Mouse (Mus musculus): ENCODE data around the gene Dhdh. TPM values are rescaled to one million over a fixed set of nuclear protein-coding genes. Genes with fewer than 3 reads are reported as not detected.
A peak's percentile ranks its signal among the peaks of the same experiment; 100 is the strongest.

Gene Dhdh
- polyA plus RNA-seq, 1 experiment from 2014 or later = 3.4 TPM

- H3K9me3 ChIP-seq = no peaks in the 10 kb centered on the region
- H3K4me2 ChIP-seq = no peak overlapping the region
- H3K36me3 ChIP-seq = peaks cover 64% of the 10 kb centered on the region
- H3K27me3 ChIP-seq = no peaks in the 10 kb centered on the region
- no peaks in the 10 kb centered on the region for H3K4me1 ChIP-seq
- 64% methylated on average over 22 of the region's 22 CpGs for WGBS
- H3K4me3 ChIP-seq = no peak overlapping the region
- ATAC-seq (ENCODE audit: borderline replicate concordance, extremely low read depth, low FRiP score, low TSS enrichment) = no peak
- H3K9ac ChIP-seq = no peak overlapping the region
- no peak overlapping the region for H3K27ac ChIP-seq
These were observed 44.8 kb downstream of the Dhdh start for GRCm38 (mm10) chr7:45443526-45444420.

DNA sequence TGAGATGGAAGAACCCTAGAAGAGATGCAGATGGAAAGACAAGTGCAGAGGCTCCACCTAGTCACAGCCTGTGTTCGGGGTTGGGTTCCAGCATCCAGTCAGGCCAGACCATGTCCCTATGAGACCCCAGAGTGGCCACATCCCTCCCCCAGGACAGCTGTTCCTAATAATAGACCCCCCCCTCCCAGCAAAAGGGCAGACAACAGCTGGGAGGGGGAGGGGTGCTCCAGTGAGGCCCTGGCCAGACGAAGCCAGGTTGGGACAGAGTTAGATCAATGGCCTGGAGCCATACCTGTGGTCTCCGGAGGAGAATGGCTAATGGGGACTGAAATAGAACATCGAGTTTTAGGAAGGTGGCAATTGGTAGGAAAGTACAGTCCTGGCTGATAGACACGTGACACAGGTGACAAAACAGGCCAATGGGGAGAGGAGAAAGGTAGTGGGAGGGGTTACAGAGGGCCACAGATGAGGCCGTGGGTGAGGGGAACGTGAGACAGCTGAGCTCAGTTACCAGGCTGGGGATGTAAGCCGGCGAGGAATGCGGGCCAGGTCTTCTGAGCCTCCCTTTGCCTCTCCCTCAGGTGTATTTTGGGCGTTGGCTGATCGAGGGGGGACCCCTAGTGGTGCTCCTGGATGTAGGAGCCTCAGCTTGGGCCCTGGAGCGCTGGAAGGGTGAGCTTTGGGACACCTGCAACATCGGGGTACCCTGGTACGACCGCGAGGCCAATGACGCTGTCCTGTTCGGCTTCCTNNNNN is 50.9 kb downstream of the Dhdh start, which contains the start of gene Ruvbl2:
Gene Ruvbl2 (minus strand): TSS at position 576 of the 756 bp plus-strand sequence.
- Histone ChIP-seq H3K9me3 (no peaks in the 10 kb centered on the region), H3K27me3 (no peaks in the 10 kb centered on the region), H3K4me1 (peaks cover 39% of the 10 kb centered on the region), H3K27ac (no peak within 1 kb of the TSS), H3K36me3 (peaks cover 26% of the 10 kb centered on the region), H3K4me3 (no peak within 1 kb of the TSS), H3K4me2 (peak within 1 kb of the TSS; percentile 24; the same call in 1 of the 2 replicates), H3K9ac (peak within 1 kb of the TSS; percentile 30; the same call in 1 of the 2 replicates)
- no peak for ATAC-seq (ENCODE audit: borderline replicate concordance, extremely low read depth, low FRiP score, low TSS enrichment)
- 28% methylated on average over 19 of the region's 19 CpGs for WGBS

DNA sequence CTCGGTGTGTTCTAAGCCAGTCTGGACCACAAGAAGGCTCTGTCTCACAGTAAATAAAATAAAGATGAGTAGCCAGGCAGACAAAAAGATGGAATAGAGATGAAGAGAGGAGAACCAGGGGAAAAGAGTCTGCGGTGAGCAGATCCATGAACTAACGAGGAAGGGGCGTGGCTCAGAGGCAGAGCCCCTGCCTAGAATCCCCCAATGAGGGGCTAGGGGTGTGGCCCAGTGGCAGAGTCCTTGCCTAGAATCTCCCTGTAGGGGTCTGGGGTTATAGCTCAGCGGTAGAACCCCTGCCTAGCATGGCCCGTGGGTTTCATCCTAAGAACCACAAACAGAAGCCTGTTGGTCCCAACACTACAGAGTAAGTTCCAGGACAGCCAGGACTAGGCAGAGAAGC is 51.6 kb downstream of the Dhdh start:
- no peak overlapping the region for H3K4me3 ChIP-seq
- no peak for ATAC-seq (ENCODE audit: borderline replicate concordance, extremely low read depth, low FRiP score, low TSS enrichment)
- WGBS = 42% methylated on average over 6 of the region's 6 CpGs
- peaks cover 40% of the 10 kb centered on the region for H3K4me1 ChIP-seq
- H3K4me2 ChIP-seq = 0 out of 2 replicates have a peak overlapping the region, but pooled peaks have one; percentile 4
- no peak overlapping the region for H3K27ac ChIP-seq
- H3K36me3 ChIP-seq = peaks cover 22% of the 10 kb centered on the region
- no peaks in the 10 kb centered on the region for H3K9me3 ChIP-seq
- H3K9ac ChIP-seq = no peak overlapping the region
- H3K27me3 ChIP-seq = no peaks in the 10 kb centered on the region

DNA sequence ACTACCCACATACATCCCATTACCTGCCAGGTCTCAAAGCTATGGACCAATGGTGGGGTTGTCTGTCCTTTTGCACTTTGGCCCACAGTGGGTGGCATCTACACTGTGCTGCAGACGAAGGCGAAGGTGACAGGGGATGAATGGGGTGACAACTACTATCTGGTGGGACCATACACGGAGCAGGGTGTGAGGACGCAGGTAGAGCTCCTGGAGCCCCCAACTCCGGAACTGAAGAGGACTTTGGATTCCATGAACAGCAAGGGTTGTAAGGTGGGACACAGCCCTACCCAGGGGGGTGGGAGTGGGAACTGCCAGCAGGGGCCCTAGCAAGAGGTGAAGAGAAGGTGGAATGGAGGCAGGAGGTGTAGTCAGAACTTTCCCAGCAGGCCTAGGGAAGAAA is 52.2 kb downstream of the Dhdh start:
- WGBS = 76% methylated on average over 5 of the region's 5 CpGs
- no peak for ATAC-seq (ENCODE audit: borderline replicate concordance, extremely low read depth, low FRiP score, low TSS enrichment)
- Histone ChIP-seq H3K27ac (no peak overlapping the region), H3K4me1 (peaks cover 40% of the 10 kb centered on the region), H3K27me3 (no peaks in the 10 kb centered on the region), H3K4me3 (no peak overlapping the region), H3K9ac (peak overlapping the region; percentile 58), H3K4me2 (peak overlapping the region; percentile 56; the same call in 1 of the 2 replicates), H3K36me3 (peaks cover 25% of the 10 kb centered on the region), H3K9me3 (no peaks in the 10 kb centered on the region)

DNA sequence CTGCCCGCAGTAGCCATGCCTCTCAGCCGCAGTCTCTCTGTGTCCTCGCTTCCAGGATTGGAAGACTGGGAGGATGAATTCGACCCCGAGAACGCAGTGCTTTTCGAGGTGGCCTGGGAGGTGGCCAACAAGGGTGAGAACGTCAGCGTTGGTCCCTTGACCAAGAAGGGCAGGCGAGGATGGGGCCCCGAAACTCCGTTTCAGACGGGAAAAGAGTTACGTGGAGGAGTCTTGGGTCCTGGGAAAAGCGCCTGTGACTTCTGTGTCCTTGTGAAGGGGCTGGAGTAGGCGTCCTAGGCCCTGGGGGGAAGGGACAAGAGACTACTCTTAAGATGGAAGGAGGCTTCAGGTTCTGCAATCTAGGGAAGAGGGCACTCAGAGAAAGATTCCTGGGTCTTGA is 53.6 kb downstream of the Dhdh start:
- Histone ChIP-seq H3K36me3 (peaks cover 30% of the 10 kb centered on the region), H3K4me2 (peak overlapping the region; percentile 56), H3K4me3 (peak overlapping the region; percentile 79), H3K9me3 (no peaks in the 10 kb centered on the region), H3K4me1 (peaks cover 40% of the 10 kb centered on the region), H3K27ac (peak overlapping the region; percentile 81), H3K27me3 (no peaks in the 10 kb centered on the region), H3K9ac (peak overlapping the region; percentile 58)
- WGBS = under 1% methylated on average over 16 of the region's 16 CpGs
- no peak; the same call in 1 of the 2 replicates for ATAC-seq (ENCODE audit: borderline replicate concordance, extremely low read depth, low FRiP score, low TSS enrichment)

DNA sequence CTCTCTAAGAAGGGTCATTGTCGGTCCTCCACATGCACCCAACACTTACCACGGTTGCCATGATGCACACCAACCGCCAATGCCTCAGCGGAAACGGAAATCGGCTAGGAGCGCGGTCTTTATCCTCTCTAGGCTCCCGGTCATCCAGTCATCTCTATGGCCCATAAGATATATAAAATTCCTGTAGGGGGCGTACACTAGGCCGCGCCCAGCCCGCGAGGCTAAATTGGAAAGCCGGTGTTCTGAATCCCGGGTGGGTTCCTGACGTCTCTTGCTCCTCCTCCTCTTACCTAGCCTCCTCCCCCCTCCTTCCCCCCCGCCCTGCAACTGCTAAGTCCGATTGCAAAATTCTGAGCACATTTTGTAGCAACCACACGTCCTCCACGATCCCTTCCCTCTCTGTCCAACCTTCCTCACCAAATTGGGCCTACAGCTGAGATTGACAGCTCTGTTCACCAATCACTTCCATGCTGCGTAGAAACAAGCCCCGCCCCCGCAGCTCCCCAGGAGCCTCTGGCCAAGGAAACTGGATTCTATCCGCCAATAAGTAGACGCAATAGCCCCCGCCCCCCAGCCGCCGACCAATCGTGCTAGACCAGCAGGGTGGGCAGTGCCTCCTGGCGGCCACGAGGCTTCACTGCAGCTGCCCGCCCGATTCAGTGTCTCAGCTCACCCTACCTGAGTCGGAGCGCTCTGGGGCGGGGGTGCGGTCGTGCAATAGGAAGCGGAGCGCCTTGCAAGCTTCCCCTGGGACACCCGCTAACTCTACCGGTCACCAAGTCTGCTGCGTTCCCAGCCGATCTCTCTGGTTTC is 54.2 kb downstream of the Dhdh start, which contains the start of gene Gys1:
Gene Gys1 (plus strand): TSS at position 642 of the 813 bp plus-strand sequence.
- H3K4me2 ChIP-seq = peak within 1 kb of the TSS; percentile 91
- under 1% methylated on average over 45 of the region's 45 CpGs for WGBS
- peaks cover 30% of the 10 kb centered on the region for H3K36me3 ChIP-seq
- peak within 1 kb of the TSS; percentile 90 for H3K9ac ChIP-seq
- peaks cover 40% of the 10 kb centered on the region for H3K4me1 ChIP-seq
- ATAC-seq (ENCODE audit: borderline replicate concordance, extremely low read depth, low FRiP score, low TSS enrichment) = peak; percentile 97
- H3K27ac ChIP-seq = peak within 1 kb of the TSS; percentile 86
- no peaks in the 10 kb centered on the region for H3K9me3 ChIP-seq
- H3K27me3 ChIP-seq = no peaks in the 10 kb centered on the region
- peak within 1 kb of the TSS; percentile 79 for H3K4me3 ChIP-seq

GRCm38 (mm10) chr7:45433835-45434202 is 54.8 kb downstream of the Dhdh start:
- H3K27ac ChIP-seq = peak overlapping the region; percentile 86
- H3K4me3 ChIP-seq = peak overlapping the region; percentile 79
- H3K9ac ChIP-seq = peak overlapping the region; percentile 90
- peaks cover 32% of the 10 kb centered on the region for H3K36me3 ChIP-seq
- peaks cover 40% of the 10 kb centered on the region for H3K4me1 ChIP-seq
- H3K27me3 ChIP-seq = no peaks in the 10 kb centered on the region
- H3K4me2 ChIP-seq = peak overlapping the region; percentile 91
- no peak for ATAC-seq (ENCODE audit: borderline replicate concordance, extremely low read depth, low FRiP score, low TSS enrichment)
- WGBS = 0% methylated on average over 7 of the region's 7 CpGs
- no peaks in the 10 kb centered on the region for H3K9me3 ChIP-seq

- no peak overlapping the region for H3K27ac ChIP-seq
- H3K9ac ChIP-seq = no peak overlapping the region
- no peaks in the 10 kb centered on the region for H3K4me1 ChIP-seq
- H3K4me3 ChIP-seq = no peak overlapping the region
- no peaks in the 10 kb centered on the region for H3K27me3 ChIP-seq
- no peak overlapping the region for H3K4me2 ChIP-seq
- peaks cover 81% of the 10 kb centered on the region for H3K36me3 ChIP-seq
- WGBS = 81% methylated on average over 8 of the region's 8 CpGs
- ATAC-seq (ENCODE audit: borderline replicate concordance, extremely low read depth, low FRiP score, low TSS enrichment) = no peak
- H3K9me3 ChIP-seq = no peaks in the 10 kb centered on the region
These were observed 62.0 kb downstream of the Dhdh start for GRCm38 (mm10) chr7:45426556-45426955.

- Histone ChIP-seq H3K27me3 (peaks cover 43% of the 10 kb centered on the region), H3K36me3 (peaks cover 47% of the 10 kb centered on the region), H3K4me2 (no peak overlapping the region), H3K27ac (no peak overlapping the region), H3K9me3 (no peaks in the 10 kb centered on the region), H3K4me1 (peaks cover 21% of the 10 kb centered on the region), H3K9ac (no peak overlapping the region), H3K4me3 (no peak overlapping the region)
- no peak for ATAC-seq (ENCODE audit: borderline replicate concordance, extremely low read depth, low FRiP score, low TSS enrichment)
- 92% methylated on average over 14 of the region's 14 CpGs for WGBS
These were observed 67.4 kb downstream of the Dhdh start for GRCm38 (mm10) chr7:45421194-45421593.
